Mouse (Mus musculus) kidney, adult 11 months (tissue): ENCODE measurements around the gene Szt2.
A peak's percentile ranks its signal among the peaks of the same experiment; 100 is the strongest.

Experiments
- DNase-seq: peaks from one replicate; pipeline ENCODE4 v3.0.0; 2022

Szt2 gene

GRCm38 (mm10) chr4:118410871-118411270 is 1.8 kb upstream of the Szt2 start:
- DNase-seq = no peak

GRCm38 (mm10) chr4:118402701-118403100 is 6.4 kb downstream of the Szt2 start:
- no peak for DNase-seq

- no peak for DNase-seq
These were observed 7.2 kb downstream of the Szt2 start for GRCm38 (mm10) chr4:118401918-118402317.

GRCm38 (mm10) chr4:118401421-118401820 is 7.7 kb downstream of the Szt2 start:
- no peak for DNase-seq

- DNase-seq = no peak
These were observed 10.7 kb downstream of the Szt2 start for GRCm38 (mm10) chr4:118398400-118398799.

GRCm38 (mm10) chr4:118396433-118396832 is 12.6 kb downstream of the Szt2 start:
- peak; percentile 17 for DNase-seq

GRCm38 (mm10) chr4:118395289-118395688 is 13.8 kb downstream of the Szt2 start:
- no peak for DNase-seq

GRCm38 (mm10) chr4:118394505-118394904 is 14.6 kb downstream of the Szt2 start:
- DNase-seq = no peak

GRCm38 (mm10) chr4:118390146-118390545 is 18.9 kb downstream of the Szt2 start:
- DNase-seq = no peak

- DNase-seq = no peak
These were observed 21.8 kb downstream of the Szt2 start for GRCm38 (mm10) chr4:118387316-118387715.

- DNase-seq = no peak
These were observed 25.8 kb downstream of the Szt2 start for GRCm38 (mm10) chr4:118383271-118383670.

- DNase-seq = no peak
These were observed 33.1 kb downstream of the Szt2 start for GRCm38 (mm10) chr4:118375999-118376398.

- DNase-seq = no peak
These were observed 37.3 kb downstream of the Szt2 start for GRCm38 (mm10) chr4:118371822-118372221.

GRCm38 (mm10) chr4:118368616-118369015 is 40.5 kb downstream of the Szt2 start:
- no peak for DNase-seq

- DNase-seq = no peak
These were observed 41.5 kb downstream of the Szt2 start for GRCm38 (mm10) chr4:118367551-118367950.

GRCm38 (mm10) chr4:118365991-118366390 is 43.1 kb downstream of the Szt2 start:
- no peak for DNase-seq

- peak; percentile 82 for DNase-seq
These were observed 44.4 kb downstream of the Szt2 start for GRCm38 (mm10) chr4:118364641-118365040.

- no peak for DNase-seq
These were observed 45.1 kb downstream of the Szt2 start for GRCm38 (mm10) chr4:118363985-118364384.

- DNase-seq = peak; percentile 47
These were observed 46.2 kb downstream of the Szt2 start for GRCm38 (mm10) chr4:118362879-118363278.

- no peak for DNase-seq
These were observed 47.6 kb downstream of the Szt2 start for GRCm38 (mm10) chr4:118361451-118361850.

GRCm38 (mm10) chr4:118359896-118360720 is 49.0 kb downstream of the Szt2 start:
- peak; percentile 81 for DNase-seq

GRCm38 (mm10) chr4:118359211-118359895 is 49.7 kb downstream of the Szt2 start:
- DNase-seq = no peak

GRCm38 (mm10) chr4:118358159-118358895 is 50.7 kb downstream of the Szt2 start:
- no peak for DNase-seq

- peak; percentile 85 for DNase-seq
These were observed 51.6 kb downstream of the Szt2 start for GRCm38 (mm10) chr4:118357504-118357903.
